Mouse (Mus musculus): ENCODE data around the gene Itgb2. TPM values are rescaled to one million over a fixed set of nuclear protein-coding genes. Genes with fewer than 3 reads are reported as not detected.
A peak's percentile ranks its signal among the peaks of the same experiment; 100 is the strongest.

Gene Itgb2
- polyA plus RNA-seq, 1 experiment = 334 TPM

DNA sequence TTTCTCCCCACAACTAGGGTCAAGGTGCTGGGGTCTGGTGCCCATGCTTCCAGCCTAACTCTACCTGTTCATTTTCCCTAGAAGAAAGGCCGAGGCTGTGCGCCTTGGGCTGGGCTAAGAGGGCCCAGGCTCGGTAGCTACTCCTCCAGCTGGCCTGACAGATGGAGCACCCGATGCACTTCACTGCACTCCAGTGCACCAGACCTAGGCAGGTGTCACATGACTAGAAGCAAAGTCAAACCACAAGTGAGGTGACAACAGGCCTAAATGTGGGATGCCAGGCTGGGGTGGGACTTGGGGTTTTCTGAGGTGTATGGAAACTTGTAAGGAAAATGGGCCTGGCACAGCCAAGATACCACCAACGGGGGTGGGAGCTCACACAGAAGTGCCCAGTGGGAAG is 23.5 kb upstream of the Itgb2 start:
- DNase-seq = no peak
- Histone ChIP-seq H3K36me3 (ENCODE audit: control insufficient read depth, insufficient read depth, low read length) (peaks cover 21% of the 10 kb centered on the region), H3K27me3 (ENCODE audit: control insufficient read depth, insufficient read depth, low read length) (no peaks in the 10 kb centered on the region), H3K27ac (ENCODE audit: control insufficient read depth, insufficient read depth, low read length) (no peak overlapping the region), H3K4me3 (ENCODE audit: control insufficient read depth, insufficient read depth, low read length) (no peak overlapping the region), H3K4me1 (replicated peaks; ENCODE audit: control insufficient read depth, insufficient read depth, low read length) (no peaks in the 10 kb centered on the region)
- TF ChIP-seq POLR2A (IDR thresholded peaks at IDR 0.05; ENCODE audit: control insufficient read depth, extremely low read depth, insufficient read depth, low read length, poor library complexity) (no peak), CTCF (IDR thresholded peaks at IDR 0.05; ENCODE audit: borderline replicate concordance, control insufficient read depth, extremely low read depth, insufficient read depth, low read length, poor library complexity) (no peak)
- WGBS = 41% methylated on average over 5 of the region's 5 CpGs

DNA sequence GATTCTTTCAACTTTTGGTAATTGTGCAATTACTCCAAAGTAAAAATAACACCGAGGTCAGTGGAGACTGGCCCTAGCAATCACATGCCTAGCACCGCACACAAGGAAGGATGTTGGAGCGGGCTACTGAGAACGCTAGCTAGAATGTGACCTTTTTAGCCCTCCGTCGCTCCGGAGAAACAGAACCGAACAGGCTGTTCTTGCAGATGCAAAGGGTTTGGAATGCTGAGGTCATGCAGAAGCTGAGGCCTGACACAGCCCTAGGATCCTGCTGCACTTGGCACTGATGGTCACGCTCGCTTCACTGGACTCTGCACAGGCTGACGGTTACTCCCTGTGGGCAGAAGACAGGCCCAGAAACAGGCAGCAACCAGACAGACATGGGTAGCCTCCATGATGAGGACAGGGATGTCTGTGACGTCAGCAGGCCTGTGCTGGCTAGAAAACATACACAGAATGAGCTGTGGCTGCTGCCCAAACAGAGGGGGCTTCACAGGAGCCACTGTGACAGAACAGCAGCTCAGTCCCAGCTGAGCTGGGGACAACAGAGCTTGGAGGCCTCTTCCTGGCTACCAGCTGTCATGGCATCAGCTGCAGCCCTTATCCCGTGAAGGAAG is 23.0 kb upstream of the Itgb2 start:
- no peak overlapping the region for H3K27ac ChIP-seq (ENCODE audit: control insufficient read depth, insufficient read depth, low read length)
- WGBS = 93% methylated on average over 13 of the region's 13 CpGs
- DNase-seq = no peak
- no peaks in the 10 kb centered on the region for H3K27me3 ChIP-seq (ENCODE audit: control insufficient read depth, insufficient read depth, low read length)
- no peak overlapping the region for H3K4me3 ChIP-seq (ENCODE audit: control insufficient read depth, insufficient read depth, low read length)
- TF ChIP-seq POLR2A (IDR thresholded peaks at IDR 0.05; ENCODE audit: control insufficient read depth, extremely low read depth, insufficient read depth, low read length, poor library complexity) (no peak), CTCF (IDR thresholded peaks at IDR 0.05; ENCODE audit: borderline replicate concordance, control insufficient read depth, extremely low read depth, insufficient read depth, low read length, poor library complexity) (no peak)
- H3K4me1 ChIP-seq (replicated peaks; ENCODE audit: control insufficient read depth, insufficient read depth, low read length) = no peaks in the 10 kb centered on the region
- peaks cover 17% of the 10 kb centered on the region for H3K36me3 ChIP-seq (ENCODE audit: control insufficient read depth, insufficient read depth, low read length)

DNA sequence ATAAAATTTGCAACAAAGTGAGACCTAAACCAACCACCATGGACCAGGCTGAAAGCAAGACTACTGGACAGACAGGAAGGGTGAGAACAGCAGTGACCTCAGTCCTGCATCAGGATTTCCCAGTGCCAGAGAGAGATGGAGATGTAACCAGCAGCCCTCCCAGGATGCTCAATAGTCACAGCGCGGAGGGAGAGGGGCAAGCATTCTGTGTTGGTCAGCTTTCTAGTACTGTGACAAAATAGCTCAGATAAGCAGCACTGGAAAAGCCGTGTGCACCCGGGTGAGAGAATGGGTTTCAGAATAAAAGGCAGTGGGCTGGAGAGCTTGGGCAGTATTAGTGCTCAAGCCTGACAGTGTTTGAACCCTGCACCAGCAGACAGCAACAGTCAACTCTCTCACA is 22.3 kb upstream of the Itgb2 start:
- DNase-seq = no peak
- Histone ChIP-seq H3K36me3 (ENCODE audit: control insufficient read depth, insufficient read depth, low read length) (peaks cover 17% of the 10 kb centered on the region), H3K4me3 (ENCODE audit: control insufficient read depth, insufficient read depth, low read length) (no peak overlapping the region), H3K27ac (ENCODE audit: control insufficient read depth, insufficient read depth, low read length) (no peak overlapping the region), H3K27me3 (ENCODE audit: control insufficient read depth, insufficient read depth, low read length) (no peaks in the 10 kb centered on the region), H3K4me1 (replicated peaks; ENCODE audit: control insufficient read depth, insufficient read depth, low read length) (no peaks in the 10 kb centered on the region)
- TF ChIP-seq CTCF (IDR thresholded peaks at IDR 0.05; ENCODE audit: borderline replicate concordance, control insufficient read depth, extremely low read depth, insufficient read depth, low read length, poor library complexity) (no peak), POLR2A (IDR thresholded peaks at IDR 0.05; ENCODE audit: control insufficient read depth, extremely low read depth, insufficient read depth, low read length, poor library complexity) (no peak)
- WGBS = 96% methylated on average over 4 of the region's 4 CpGs

DNA sequence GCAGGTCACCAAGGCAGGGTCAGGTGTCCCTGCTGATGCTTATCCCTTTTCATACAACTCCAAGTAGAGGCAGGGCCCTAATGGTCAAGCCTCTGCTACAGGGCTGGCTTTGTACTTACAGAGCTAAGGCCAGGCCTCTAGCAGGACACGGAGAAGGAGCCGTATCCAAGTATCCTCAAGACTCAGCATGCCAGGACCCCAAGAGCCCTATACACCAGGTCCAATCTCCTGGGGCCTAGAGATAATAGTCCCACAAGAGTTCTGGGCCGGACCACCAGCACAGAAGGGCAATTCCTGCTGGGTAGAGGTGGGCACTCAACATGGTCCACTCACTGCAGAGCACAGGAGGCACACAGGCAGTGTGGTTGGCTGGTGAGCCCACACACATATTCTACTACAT is 21.3 kb upstream of the Itgb2 start:
- Histone ChIP-seq H3K27me3 (ENCODE audit: control insufficient read depth, insufficient read depth, low read length) (no peaks in the 10 kb centered on the region), H3K4me1 (replicated peaks; ENCODE audit: control insufficient read depth, insufficient read depth, low read length) (no peaks in the 10 kb centered on the region), H3K4me3 (ENCODE audit: control insufficient read depth, insufficient read depth, low read length) (no peak overlapping the region), H3K27ac (ENCODE audit: control insufficient read depth, insufficient read depth, low read length) (no peak overlapping the region), H3K36me3 (ENCODE audit: control insufficient read depth, insufficient read depth, low read length) (peaks cover 12% of the 10 kb centered on the region)
- 95% methylated on average over 3 of the region's 3 CpGs for WGBS
- TF ChIP-seq POLR2A (IDR thresholded peaks at IDR 0.05; ENCODE audit: control insufficient read depth, extremely low read depth, insufficient read depth, low read length, poor library complexity) = no peak
- no peak for TF ChIP-seq CTCF (IDR thresholded peaks at IDR 0.05; ENCODE audit: borderline replicate concordance, control insufficient read depth, extremely low read depth, insufficient read depth, low read length, poor library complexity)
- no peak for DNase-seq

DNA sequence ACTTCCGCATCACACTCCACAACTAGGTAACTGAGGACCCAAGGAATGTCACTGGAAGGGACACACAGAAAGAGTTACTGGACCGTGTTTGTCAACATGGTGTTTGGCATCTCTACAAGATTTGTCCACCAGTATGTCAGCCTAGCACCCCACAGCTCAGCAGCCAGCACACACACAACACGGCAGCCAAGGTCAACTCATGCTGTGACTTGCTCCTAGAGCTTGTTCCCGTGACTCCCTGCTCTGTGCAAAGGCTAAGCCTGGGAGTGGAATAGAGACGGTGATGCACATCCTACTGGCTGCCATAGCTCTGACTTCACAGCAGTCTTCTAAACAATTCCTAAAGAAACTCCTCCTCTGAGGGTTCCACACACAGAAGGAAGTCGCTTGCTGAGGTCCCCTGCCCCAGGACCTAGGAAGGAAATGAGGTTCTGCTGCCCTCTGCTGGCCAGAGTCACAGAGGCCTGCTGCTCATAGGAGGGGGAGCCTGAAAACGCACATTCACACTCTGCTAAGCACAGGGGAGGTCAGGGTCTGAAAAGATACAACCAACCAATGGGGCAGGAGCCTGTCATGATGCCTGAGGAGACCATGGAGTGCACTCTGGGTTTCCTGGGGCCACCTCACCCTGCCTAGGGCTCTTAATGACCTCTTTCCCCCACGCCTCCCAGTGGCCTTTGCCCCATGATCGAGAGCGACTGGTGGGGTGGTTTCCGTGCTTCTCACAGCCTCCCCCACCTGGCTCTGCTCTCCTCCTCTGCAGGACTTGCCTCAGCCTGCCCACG is 20.5 kb upstream of the Itgb2 start:
- Histone ChIP-seq H3K4me3 (ENCODE audit: control insufficient read depth, insufficient read depth, low read length) (no peak overlapping the region), H3K4me1 (replicated peaks; ENCODE audit: control insufficient read depth, insufficient read depth, low read length) (peaks cover 6% of the 10 kb centered on the region; the same call in 1 of the 2 replicates), H3K27me3 (ENCODE audit: control insufficient read depth, insufficient read depth, low read length) (no peaks in the 10 kb centered on the region), H3K36me3 (ENCODE audit: control insufficient read depth, insufficient read depth, low read length) (peaks cover 10% of the 10 kb centered on the region), H3K27ac (ENCODE audit: control insufficient read depth, insufficient read depth, low read length) (no peak overlapping the region)
- WGBS = 77% methylated on average over 12 of the region's 12 CpGs
- peak; percentile 91 for TF ChIP-seq CTCF (IDR thresholded peaks at IDR 0.05; ENCODE audit: borderline replicate concordance, control insufficient read depth, extremely low read depth, insufficient read depth, low read length, poor library complexity)
- TF ChIP-seq POLR2A (IDR thresholded peaks at IDR 0.05; ENCODE audit: control insufficient read depth, extremely low read depth, insufficient read depth, low read length, poor library complexity) = no peak
- DNase-seq = peak; percentile 85

DNA sequence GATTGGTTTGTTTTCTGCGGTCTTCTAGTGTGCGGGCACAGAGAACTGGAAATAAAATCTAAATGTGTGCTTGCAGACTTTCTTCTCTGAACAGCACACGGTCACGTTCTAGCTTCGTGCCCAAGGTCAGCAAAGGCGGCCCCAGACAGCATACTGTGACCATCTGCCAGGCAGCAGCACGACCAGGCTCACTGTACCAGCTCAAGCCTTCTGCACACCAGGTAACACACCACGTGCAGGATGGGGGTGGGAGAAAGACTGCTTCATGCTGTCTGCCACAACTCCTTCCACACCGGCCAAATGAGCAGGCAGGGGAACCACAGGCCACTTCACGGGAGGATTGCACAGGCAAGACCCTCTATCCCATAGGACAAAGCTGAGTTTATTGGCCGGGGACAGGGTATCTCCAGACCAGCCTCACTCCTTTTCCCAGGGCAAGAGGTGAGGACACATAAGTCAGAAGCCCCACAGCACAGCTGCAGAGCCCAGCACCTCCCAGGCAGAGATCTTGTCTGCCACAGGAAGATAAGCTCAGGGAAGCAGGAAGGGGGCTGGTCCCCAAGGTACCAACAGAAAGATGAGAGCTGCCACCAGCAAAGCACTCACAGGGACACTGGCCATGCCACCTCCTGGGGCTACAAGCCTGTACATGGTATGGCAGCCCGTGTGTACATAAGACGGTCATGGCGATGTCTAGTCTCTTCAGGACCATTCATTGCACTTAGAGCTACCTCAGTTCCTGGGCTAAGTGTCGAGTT is 19.6 kb upstream of the Itgb2 start:
- Histone ChIP-seq H3K27ac (ENCODE audit: control insufficient read depth, insufficient read depth, low read length) (no peak overlapping the region), H3K36me3 (ENCODE audit: control insufficient read depth, insufficient read depth, low read length) (peaks cover 10% of the 10 kb centered on the region), H3K27me3 (ENCODE audit: control insufficient read depth, insufficient read depth, low read length) (no peaks in the 10 kb centered on the region), H3K4me1 (replicated peaks; ENCODE audit: control insufficient read depth, insufficient read depth, low read length) (peaks cover 12% of the 10 kb centered on the region), H3K4me3 (ENCODE audit: control insufficient read depth, insufficient read depth, low read length) (no peak overlapping the region)
- 90% methylated on average over 15 of the region's 15 CpGs for WGBS
- no peak for DNase-seq
- TF ChIP-seq POLR2A (IDR thresholded peaks at IDR 0.05; ENCODE audit: control insufficient read depth, extremely low read depth, insufficient read depth, low read length, poor library complexity) = no peak
- TF ChIP-seq CTCF (IDR thresholded peaks at IDR 0.05; ENCODE audit: borderline replicate concordance, control insufficient read depth, extremely low read depth, insufficient read depth, low read length, poor library complexity) = no peak

Measured in thymus, adult 2 months (tissue).